Mouse (Mus musculus): ENCODE measurements around the gene Iffo1.

GRCm38 (mm10) chr6:125154550-125154949 is 9.5 kb downstream of the Iffo1 start:
- peak; percentile 17; the same call in 1 of the 2 replicates for TF ChIP-seq CTCF (conservative IDR thresholded peaks at IDR 0.05; ENCODE audit: low read length)
- no peak for TF ChIP-seq NANOG (IDR thresholded peaks at IDR 0.05; ENCODE audit: borderline replicate concordance, low read length)

All from E14TG2a.4 (cell line).